Mouse (Mus musculus): ENCODE data around the gene Tmem106b.

Gene Tmem106b

DNA sequence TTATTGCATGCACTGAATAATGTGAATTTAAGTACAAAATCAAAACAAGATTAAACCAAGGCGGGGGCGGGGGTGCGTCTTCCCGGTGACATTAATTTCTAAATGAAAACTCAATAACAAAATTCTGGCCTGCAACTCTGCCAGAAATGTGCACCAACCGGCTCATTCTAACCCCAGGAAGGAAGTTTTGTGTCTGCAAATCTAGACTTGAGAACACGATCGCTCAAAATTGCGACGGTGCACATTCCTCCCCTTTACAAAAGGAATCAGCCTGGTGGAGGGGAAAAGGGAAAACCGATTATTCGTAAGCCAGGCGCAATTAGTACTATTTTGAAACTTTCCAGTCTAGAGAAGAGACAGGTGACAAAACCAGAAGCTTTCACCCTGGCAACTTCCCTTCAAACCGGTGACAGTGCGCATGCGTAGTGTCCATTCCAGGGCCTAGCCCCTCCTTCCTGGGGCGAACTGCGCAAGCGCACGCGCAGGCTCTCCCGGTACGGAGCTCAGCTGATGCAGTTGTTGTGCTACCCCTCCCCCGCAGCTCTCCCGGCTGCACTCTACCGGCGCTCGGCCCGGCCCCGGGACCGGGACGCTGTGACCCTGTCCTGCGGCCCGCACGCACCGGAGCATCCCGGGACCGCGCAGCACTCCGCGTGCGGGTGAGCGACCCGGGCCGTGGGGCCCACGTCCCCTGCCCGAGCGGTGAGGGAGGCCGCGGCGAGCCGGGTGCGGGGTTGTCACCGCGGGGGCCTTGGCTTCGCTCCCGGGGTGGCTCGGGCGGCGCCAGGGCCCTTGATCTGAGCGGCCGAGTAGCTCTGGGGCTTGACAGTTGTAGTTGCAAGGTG is at the start of gene Tmem106b:
Gene Tmem106b (plus strand): TSS at position 458 of the 845 bp plus-strand sequence.
- DNase-seq (ENCODE audit: low read depth), result peak; percentile 94

DNA sequence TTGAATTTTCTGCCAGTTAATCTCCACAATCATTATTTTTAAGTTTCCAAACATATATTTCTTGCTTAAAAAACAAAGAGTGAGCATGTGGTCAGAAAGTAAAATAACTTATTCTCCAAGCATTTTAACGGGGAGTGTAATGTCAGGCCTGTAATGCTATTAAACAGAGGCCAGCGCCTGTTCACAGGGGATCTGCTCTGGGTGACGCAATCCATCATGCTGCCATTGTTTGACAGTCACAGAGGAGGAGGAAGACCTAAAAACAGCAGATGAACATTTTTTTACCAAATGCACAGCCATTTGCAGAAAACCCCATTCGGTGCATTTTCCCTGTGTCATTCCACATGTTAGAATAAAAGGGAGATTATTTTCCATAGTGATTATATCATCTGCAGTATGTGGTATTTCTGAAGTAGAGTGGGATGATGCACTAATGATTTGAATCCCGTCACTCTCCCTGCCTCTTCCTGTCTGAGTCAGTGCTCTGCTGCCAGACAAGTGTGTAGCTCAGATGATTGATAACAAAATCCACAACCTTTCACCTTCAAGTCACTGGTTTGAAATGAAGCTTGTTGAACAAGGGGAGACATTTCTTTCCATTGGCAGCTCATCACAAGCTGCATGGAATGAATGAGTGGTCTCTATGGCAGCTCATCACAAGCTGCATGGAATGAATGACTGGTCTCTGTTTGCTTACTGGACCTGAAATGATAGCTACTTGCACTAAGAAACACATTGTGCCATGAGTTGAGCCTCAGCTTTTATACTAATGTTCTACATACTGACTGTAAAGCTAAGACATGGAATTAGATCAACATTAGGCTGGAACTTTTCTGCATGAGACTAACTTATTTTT is 48.1 kb upstream of the Tmem106b start:
- DNase-seq (ENCODE audit: low read depth), result peak; percentile 27

DNA sequence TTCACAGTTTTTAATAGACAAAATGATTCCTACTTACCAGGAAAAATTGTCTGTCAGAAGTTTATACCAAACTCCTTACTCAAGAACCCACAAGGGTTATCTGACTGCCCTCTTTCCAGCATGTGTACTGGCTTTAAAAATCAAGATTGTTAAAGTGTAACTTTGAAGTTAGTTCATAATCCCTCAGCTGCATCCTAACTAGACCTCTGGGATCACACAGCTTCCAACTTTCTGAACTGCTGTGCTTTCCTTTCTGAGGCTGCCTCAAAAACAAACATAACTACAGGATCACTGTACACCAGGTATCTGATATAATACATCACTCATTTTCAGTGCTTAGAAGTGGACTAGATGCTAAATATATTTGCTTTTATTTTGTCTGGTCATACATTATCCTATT is 39.0 kb upstream of the Tmem106b start:
- no peak for DNase-seq (ENCODE audit: low read depth)

DNA sequence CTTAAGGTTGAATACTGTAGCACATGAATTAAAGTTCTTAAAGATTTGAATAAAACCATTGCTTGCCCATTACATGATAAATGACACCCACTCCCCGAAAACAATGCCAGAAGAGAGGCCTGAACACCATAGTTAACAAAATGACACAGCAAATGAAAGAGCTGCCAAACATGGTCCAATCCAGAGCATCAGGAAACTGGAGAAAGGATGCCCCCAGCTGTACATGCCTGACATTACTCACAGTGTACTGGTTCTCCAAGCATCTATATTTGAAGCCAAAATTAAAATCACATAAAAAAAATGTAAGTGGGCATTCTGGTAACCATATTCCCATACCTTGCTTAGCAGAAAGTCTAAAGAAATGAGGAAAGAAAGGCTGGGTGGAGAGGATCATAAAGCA is 38.6 kb upstream of the Tmem106b start:
- DNase-seq (ENCODE audit: low read depth), result no peak

DNA sequence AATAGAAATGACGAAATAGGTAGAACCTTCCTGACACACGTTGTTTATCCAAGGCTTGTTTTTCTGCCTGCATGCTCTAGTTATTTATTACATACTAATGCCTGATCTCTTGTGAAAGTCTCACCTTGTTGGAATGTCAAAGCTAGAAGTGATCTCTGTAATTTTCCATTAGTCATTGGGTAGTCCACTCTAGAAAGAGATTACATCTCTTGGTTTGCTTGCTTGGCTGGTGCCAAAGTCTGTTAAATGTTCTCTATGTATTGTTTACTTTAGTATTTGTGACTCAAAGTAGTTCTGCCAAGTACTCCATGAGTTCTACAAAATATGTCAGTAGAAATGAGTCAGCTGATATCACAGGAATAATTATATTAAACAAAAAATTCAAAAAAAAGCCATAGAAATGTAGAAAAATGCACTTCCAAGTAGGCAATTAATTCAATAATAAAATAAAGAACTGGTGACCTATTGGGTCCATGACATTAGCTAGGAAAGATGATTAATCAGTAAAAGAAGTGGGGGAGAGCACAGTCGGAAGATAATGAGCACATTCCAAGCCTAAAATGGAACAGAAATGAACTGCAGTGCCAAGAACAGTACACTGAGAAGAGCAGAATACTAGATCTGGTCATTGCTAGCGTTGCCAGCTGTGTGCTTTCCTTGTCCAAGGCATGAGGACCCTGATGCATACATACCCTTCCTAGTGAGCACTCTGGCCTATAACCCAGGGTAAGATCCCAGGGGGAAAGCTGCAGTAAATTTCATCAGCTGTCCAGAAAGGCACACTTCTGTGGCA is 17.0 kb upstream of the Tmem106b start:
- DNase-seq (ENCODE audit: low read depth), result no peak

DNA sequence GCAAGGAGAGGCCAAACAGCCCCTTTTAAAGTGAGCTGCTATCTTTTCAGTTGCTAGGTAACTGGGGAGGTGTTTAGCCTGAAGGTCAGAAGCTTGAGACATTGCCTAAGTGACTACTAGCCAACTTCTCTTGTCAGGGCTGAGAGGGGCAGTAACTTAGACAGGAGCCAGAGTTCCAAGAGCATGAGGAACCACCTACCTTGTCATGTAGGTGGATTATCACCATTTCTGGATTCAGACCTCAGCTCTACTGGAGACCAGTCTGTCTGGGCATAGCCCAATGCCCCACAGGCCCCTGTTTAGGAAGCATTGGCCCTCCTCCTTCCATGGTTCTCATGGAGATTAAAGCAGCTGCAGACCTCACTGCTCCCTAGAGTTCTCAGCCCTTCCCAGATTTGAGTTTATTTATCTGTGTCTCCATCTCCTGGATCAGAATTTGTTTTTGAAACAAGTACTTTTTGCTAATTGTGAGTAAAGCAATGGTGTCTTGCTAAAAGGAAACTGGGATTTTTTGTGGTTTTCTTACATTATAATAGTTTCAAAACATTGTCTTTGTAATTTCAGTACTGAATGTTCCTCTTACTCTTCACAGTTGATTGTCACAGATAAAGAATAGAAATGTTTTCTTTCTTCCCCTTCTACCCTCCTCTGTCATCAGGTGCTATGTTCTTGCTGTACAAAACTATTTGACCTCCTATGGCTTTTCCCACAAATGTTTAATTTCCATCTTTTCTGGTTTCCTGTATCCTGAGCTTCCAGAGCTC is 8.1 kb upstream of the Tmem106b start:
- no peak for DNase-seq (ENCODE audit: low read depth)

DNA sequence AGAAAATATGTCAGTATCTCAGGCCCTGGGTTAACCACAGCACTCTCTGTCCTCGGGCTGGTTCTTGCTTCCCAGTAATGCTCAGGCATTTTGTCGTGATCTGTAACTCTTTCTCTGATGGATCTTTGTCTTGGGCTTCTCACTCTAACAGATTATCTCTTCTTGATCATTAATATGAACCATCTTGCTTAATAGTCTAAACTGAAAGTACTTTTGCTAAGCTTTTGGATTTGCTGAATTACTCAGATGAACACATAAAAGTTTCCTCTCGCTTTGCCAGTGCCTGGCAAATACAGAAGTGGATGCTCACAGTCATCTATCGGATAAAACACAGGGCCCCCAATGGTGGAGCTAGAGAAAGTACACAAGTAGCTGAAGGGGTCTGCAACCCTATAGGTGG is 7.5 kb upstream of the Tmem106b start:
- DNase-seq (ENCODE audit: low read depth), result no peak

DNA sequence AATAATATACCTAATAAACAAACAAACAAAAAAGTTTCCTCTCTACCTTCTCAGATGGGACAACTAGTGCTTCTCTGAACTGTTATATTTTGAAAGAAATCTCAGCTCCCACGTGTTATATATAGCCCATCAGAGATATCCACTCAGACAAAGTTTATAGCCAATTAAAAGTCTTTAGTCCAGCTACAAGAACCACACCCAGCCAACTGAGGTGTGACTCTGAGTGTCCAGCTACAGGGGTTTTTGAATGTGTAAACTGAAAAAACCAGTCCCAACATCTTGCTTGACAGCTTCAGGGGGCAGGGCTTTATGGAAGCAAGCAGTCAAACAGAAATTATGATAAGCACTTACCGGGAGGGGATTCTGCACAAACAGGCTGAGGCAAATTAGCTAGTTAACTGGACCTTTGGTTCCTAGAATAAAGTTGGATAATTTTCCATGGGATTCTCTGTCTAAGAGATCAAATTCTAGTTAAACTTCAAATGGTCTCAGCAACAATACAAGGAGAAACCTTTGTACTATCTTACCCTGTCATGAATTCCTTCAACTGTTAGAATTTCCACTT is 6.8 kb upstream of the Tmem106b start:
- no peak for DNase-seq (ENCODE audit: low read depth)

DNA sequence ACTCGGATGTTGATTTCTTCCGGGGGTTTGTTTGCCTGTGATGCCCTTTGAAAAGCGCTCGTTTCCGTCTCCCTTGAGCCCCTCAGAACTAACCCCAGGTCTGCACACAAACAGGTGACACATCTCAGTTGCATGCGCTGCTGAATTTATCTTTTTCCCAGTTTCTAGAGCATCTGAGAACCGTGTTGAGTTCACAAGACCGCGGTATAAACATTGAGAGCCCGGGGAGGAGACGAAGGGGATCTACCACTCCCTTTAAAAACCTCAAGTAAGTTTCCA is 527 bp downstream of the Tmem106b start:
- peak; percentile 21 for DNase-seq (ENCODE audit: low read depth)

DNA sequence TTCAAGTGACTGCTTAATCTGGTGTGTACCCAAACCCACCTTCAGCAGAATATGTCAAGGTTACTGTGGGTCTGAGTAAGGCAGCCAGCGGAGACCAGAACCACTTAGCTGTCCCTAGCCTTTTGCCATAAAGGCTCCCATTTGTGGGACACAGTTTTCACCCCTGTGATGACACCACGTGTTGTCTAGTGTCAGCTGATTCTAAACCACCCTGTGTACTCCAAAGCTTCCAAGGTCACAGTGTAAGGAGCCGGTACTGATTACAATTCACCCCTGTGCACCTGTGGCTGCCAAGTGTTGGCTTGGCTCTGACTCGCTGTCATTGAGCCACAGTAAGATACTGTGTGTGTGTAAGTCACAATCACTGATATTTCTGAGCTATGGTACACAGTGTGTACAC is 926 bp downstream of the Tmem106b start:
- DNase-seq (ENCODE audit: low read depth), result peak; percentile 35

DNA sequence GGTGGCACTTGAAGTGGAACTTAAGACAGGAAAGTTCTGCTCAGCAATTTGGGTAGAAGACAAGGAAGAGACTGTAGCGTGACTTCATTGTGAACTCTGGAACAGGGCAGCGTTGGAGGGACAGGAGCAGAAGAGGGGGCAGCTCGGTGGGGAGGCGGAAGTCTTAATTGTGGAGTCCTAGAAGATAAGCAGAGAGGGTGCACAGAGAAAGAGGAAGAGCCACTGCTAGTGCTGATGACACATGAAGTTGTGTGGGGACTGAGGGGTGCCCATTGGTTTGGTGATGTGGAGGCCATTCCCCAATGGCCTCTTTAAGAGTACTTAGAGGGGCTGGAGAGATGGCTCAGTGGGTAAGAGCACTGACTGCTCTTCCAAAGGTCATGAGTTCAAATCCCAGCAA is 3.5 kb downstream of the Tmem106b start:
- no peak for DNase-seq (ENCODE audit: low read depth)

DNA sequence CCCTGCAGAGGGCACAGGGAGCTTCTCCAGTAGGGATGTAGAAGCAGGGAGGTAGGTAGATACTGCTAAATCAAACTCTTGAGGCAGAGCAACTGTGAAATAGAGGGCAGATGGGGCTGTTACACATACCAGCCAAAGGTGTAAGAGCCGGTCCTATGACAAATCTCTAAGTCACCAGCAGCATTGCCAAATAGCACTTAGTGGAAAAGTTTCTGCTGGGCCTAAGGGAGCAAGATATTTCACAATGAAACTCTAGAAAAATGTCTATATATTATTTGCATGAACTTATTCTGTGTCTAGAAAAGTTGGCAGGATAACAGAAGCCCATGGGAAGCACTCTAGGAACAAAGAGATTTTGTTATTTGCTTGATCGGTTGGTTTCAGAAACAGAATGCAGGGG is 4.3 kb downstream of the Tmem106b start:
- DNase-seq (ENCODE audit: low read depth), result peak; percentile 22

DNA sequence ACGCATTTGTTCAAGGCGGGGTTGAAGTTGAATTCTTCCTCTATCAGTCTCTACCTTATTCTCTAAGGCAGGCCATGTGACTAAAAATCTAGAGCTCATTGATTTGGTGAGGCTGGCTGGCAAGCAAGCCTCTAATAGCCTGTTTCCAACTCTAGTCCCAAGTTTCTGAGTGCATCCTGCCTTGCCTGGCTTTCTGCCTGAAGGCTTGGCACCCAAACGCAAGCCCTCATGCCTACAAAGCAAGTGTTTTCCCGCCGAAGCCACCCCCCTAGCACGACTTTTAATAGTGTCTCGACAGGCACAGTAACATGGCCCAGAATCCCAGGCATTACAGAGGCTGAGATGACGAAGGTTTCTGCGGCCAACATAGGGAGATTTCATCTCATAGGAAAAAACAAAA is 13.3 kb downstream of the Tmem106b start:
- no peak for DNase-seq (ENCODE audit: low read depth)

DNA sequence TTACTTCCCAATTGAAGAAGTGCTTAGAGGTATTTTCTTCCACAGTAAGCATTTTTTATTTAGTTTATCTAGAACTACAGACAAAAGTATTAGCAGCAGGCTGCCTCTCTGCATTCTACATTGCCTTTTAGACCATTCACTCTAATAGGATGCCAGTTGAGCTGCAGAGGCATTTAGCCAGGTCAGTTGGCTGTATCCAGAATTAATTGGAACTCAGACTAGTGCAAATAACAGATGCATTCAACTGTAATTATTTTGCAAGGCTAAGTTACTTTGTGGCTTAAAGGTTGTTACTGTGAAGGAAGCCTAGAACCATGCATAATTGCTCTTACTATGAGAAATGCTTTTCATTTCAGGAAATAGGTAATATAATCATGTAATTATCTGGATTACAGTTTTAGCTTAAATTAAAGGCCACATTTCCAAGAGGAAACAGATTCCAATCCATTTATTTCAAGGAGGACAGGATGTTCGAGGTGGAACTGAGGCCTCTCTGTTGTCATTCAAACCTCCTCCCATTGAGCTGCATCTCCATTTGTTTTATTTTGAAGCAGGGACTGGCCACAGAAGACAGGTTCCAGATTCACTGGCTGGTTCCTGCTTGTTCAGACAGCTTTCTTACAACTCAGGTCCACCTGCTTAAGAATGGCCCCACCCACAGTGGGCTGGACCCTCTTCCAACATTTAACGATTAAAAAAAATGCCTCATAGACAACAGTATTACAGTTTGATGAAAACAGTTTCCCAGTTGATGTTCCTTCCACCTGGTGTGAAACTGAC is 27.3 kb downstream of the Tmem106b start:
- no peak for DNase-seq (ENCODE audit: low read depth)

DNA sequence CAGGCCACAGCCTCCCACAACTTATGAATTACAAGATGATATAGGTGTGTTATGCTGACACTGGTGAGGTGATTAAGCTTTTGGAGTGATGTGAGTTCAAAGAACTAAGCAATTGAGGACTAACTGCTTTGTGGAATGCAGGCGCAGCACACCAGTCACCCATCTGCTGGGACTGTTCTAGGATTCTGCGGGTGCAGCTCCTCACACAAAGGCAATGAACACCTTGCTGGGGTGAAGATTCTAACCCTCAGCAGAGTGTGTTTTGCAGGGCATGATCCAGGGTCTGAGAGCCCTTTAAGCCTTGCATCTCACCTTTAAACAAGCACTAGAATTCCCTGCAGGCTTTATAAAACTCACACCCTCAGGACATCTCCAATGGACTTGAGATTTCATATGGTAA is 30.6 kb downstream of the Tmem106b start:
- DNase-seq (ENCODE audit: low read depth), result no peak

DNA sequence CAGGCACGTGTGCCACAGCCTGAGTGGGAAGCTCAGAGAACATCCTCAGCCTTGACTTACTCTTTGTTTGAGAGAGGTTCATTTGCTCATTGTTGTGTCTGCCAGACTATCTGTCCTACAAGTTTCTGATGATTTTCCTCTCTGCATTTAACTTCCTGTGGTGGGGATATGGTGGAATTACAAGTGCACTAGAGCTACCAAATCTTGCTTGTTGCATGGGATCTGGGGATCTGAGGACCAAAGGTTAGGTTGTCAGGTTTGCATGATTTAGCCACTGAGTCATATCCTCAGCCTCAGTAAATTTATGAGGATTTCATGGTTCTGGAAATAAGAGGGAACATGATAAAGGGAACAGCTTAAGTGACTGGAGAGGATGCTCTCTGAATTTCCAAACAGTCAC is 39.1 kb downstream of the Tmem106b start:
- DNase-seq (ENCODE audit: low read depth), result no peak

DNA sequence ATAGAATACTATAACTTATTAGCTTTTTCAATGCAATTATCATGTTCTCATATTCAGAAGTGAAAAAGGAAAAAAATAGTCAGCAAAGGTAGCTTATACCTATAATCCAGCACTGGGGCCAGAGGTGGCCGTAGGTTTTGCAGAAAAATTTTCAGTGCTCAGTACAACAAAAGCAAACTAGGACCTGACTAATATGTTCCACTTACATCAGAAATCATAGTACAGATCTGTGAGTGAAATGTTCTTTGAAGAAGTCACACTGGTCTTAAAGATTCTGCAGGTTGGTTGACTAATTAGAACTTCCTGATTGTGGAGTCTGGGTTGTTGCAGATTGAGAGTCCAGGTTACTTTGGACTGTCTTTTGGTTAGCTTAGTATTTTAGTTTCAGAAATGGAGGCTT is 67.7 kb downstream of the Tmem106b start:
- no peak for DNase-seq (ENCODE audit: low read depth)

All from 416B (cell line).